Mouse (Mus musculus) liver, embryonic 14.5 days (tissue): ENCODE measurements around the gene Shisal1. TPM values are rescaled to one million over a fixed set of nuclear protein-coding genes. Genes with fewer than 3 reads are reported as not detected.

ENCODE experiments used
- ATAC-seq: fragments of 200-750 bp; cut with Nextera tagmentation; 2 replicates; pipeline ENCODE4 v1.8.0; 2017; ENCODE audit warnings: moderate number of reproducible peaks, mild to moderate bottlenecking, moderate library complexity; ENCODE audit not compliant: insufficient read depth
- DNase-seq, 3 experiments: peaks; one replicate each; pipeline ENCODE4 v3.0.0-alpha.2; 2012 to 2013; ENCODE audit warnings: low read depth in 3 of 3, low spot score in 3 of 3
- H3K27ac ChIP-seq: fragments of 300-500 bp; sonication (generic); 2 replicates; pipeline ENCODE4 v1.5.1; 2014; ENCODE audit warnings: moderate library complexity, mild to moderate bottlenecking, control low read depth, inconsistent platforms
- H3K27me3 ChIP-seq: fragments of 300-500 bp; sonication (generic); 2 replicates; pipeline ENCODE4 v1.6.1; 2014; ENCODE audit warnings: mild to moderate bottlenecking, low read length, moderate library complexity; ENCODE audit not compliant: control insufficient read depth, insufficient read depth
- H3K36me3 ChIP-seq: fragments of 300-500 bp; sonication (generic); replicated peaks from 2 replicates; pipeline ENCODE4 v1.6.1; 2014; ENCODE audit warnings: low read depth; ENCODE audit not compliant: control insufficient read depth, insufficient read depth
- H3K4me1 ChIP-seq, 2 experiments: fragments of 200-500 bp in 1 of 2; fragments of 300-500 bp in 1 of 2; sonication (generic) in 1 of 2; replicated peaks; 2 replicates each; pipeline ENCODE4 v1.6.1; 2012 to 2014; ENCODE audit warnings: antibody characterized with exemption in 1 of 2, inconsistent platforms in 1 of 2, low read length in 1 of 2; ENCODE audit not compliant: control insufficient read depth in 2 of 2, insufficient read depth in 2 of 2
- H3K4me2 ChIP-seq: fragments of 300-500 bp; sonication (generic); 2 replicates; pipeline ENCODE4 v1.6.1; 2014; ENCODE audit warnings: low read depth, mild to moderate bottlenecking, control low read depth, moderate library complexity
- H3K4me3 ChIP-seq, 2 experiments: fragments of 200-500 bp in 1 of 2; fragments of 300-500 bp in 1 of 2; sonication (generic) in 1 of 2; 2 replicates each; pipeline ENCODE4 v1.5.1; 2012 to 2014; ENCODE audit warnings: low read depth in 2 of 2, low read length in 2 of 2, mild to moderate bottlenecking in 2 of 2, control low read depth in 1 of 2, inconsistent platforms in 1 of 2, moderate library complexity in 1 of 2; ENCODE audit not compliant: insufficient read depth in 1 of 2
- H3K9ac ChIP-seq: fragments of 300-500 bp; sonication (generic); replicated peaks from 2 replicates; pipeline ENCODE4 v1.6.1; 2014; ENCODE audit warnings: mild to moderate bottlenecking, control low read depth, moderate library complexity
- H3K9me3 ChIP-seq: fragments of 300-500 bp; sonication (generic); 2 replicates; pipeline ENCODE4 v1.6.1; 2016; ENCODE audit warnings: low read length, mixed read lengths; ENCODE audit not compliant: control insufficient read depth
- CTCF ChIP-seq: IDR thresholded peaks from 2 replicates; pipeline ENCODE4 v1.5.1; 2016; ENCODE audit warnings: antibody characterized with exemption, low read depth, control low read depth
- EP300 ChIP-seq: IDR thresholded peaks from 2 replicates; pipeline ENCODE4 v1.6.1; 2016; ENCODE audit warnings: antibody characterized with exemption, low read depth
- WGBS: fragments of 180-500 bp; shearing (Covaris S2); extraction: QIAGEN DNeasy Blood & Tissue Kit; methylation state at CpG from one replicate; pipeline ENCODE4 v1.1.7; 2014; ENCODE audit not compliant: insufficient replicate concordance; 5-methylcytosine and 5-hydroxymethylcytosine counted together
- polyA plus RNA-seq, 2 experiments: library from polyadenylated mRNA; depleted of rRNA in 1 of 2; stranded (reverse) in 1 of 2; unstranded in 1 of 2; fragments of >200 nt; fragmentation: Nextera tagmentation in 1 of 2; extraction: Ambion mirVana in 1 of 2; gene quantifications; 2 replicates each; pipeline versions ENCODE4 v1.2.1 to v1.2.3; 2012 to 2014

Gene Shisal1
- polyA plus RNA-seq, 2 experiments, result 0.07 TPM; not detected in 1

DNA sequence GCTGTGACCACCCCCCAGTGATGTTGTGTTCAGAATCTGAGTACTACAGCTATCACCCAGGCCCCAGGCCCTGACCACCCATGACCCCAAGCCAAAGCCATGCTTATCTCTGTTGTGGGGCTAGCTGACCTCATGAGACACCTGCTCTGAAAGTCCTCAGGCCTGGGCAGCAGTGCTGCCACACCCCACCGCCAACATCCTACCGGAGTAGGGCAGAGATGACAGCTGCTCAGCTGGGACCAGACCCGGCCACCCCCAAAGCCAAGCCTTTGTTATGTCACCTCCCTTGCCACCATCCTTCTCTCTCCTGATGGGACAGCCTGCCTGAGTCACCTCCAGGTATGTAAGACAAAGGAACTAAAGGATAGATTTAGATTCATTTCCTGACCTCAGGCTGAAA lies 41.1 kb downstream of the Shisal1 start:
- H3K4me3 ChIP-seq, result no peak overlapping the region
- WGBS, result 70% methylated on average over 3 of the region's 3 CpGs
- no peak overlapping the region for H3K4me2 ChIP-seq
- H3K27me3 ChIP-seq, result no peaks in the 10 kb centered on the region
- no peaks in the 10 kb centered on the region for H3K4me1 ChIP-seq
- H3K9me3 ChIP-seq, result no peaks in the 10 kb centered on the region
- ATAC-seq (no peak), DNase-seq (no peak)
- H3K36me3 ChIP-seq, result no peaks in the 10 kb centered on the region
- TF ChIP-seq CTCF (no peak), EP300 (no peak)
- no peak overlapping the region for H3K9ac ChIP-seq
- H3K27ac ChIP-seq, result no peak overlapping the region

DNA sequence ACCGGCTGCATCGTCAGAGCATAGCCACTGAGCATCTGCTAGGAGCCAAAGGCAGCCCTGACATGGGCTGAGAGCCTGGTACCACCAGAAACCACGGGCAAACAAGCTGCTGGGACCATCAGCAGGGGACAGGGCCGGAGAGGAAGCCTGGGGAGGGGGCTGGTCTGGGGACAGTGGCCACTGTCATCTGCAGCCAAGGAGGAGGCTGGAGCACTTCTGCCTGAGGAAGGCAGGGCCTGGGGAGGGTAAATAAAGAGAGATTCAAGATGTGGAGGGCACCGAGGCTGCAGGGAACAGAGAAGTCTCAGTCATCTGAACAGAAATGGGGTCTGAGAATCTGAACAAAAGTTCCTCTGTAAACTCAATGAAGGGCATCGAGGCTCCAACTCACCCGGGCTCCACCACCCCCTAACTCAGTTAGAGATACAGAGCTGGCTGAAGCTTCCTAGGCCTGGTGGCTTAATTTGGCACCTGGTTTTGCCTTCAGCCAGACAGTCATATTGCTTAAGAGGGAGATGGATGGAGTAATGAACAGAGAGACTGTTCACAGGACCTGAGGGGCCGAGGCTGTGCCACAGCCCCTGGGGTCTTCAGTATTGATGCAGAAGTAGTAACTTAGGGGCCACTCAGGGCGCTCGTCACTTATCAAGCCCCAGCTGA lies 43.3 kb downstream of the Shisal1 start:
- H3K4me3 ChIP-seq, result no peak overlapping the region
- H3K27ac ChIP-seq, result no peak overlapping the region
- no peak for DNase-seq
- WGBS, result 49% methylated on average over 10 of the region's 10 CpGs
- H3K9ac ChIP-seq, result no peak overlapping the region
- H3K27me3 ChIP-seq, result no peaks in the 10 kb centered on the region
- no peaks in the 10 kb centered on the region for H3K9me3 ChIP-seq
- H3K36me3 ChIP-seq, result no peaks in the 10 kb centered on the region
- TF ChIP-seq EP300, result no peak
- no peak overlapping the region for H3K4me2 ChIP-seq
- ATAC-seq, result no peak
- no peaks in the 10 kb centered on the region for H3K4me1 ChIP-seq

DNA sequence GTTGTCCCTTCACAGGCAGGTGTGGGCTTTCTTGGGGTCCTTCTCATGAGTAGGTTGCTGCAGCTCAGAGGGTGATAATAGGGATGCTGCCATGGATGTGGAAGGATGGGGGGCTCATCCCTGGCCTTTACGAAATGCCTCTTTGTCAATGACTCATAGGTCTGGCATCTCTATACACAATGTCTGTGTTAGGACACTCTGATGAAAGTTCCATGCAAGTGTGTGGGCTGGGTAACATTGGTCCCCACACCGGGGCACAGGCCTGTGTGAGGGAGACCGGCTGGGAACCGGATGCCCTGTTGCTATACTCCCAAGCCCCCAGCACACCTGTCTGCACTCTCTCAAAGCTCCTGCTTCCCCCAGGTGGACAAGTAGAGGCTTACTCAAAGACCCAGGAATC lies 48.3 kb downstream of the Shisal1 start:
- no peak for TF ChIP-seq EP300
- TF ChIP-seq CTCF, result no peak
- H3K27ac ChIP-seq, result no peak overlapping the region
- ATAC-seq, result no peak
- WGBS, result 70% methylated on average over 4 of the region's 4 CpGs
- no peaks in the 10 kb centered on the region for H3K9me3 ChIP-seq
- no peaks in the 10 kb centered on the region for H3K36me3 ChIP-seq
- no peak for DNase-seq
- no peaks in the 10 kb centered on the region for H3K4me1 ChIP-seq
- H3K4me3 ChIP-seq, result no peak overlapping the region
- H3K4me2 ChIP-seq, result no peak overlapping the region
- H3K27me3 ChIP-seq, result no peaks in the 10 kb centered on the region
- no peak overlapping the region for H3K9ac ChIP-seq

DNA sequence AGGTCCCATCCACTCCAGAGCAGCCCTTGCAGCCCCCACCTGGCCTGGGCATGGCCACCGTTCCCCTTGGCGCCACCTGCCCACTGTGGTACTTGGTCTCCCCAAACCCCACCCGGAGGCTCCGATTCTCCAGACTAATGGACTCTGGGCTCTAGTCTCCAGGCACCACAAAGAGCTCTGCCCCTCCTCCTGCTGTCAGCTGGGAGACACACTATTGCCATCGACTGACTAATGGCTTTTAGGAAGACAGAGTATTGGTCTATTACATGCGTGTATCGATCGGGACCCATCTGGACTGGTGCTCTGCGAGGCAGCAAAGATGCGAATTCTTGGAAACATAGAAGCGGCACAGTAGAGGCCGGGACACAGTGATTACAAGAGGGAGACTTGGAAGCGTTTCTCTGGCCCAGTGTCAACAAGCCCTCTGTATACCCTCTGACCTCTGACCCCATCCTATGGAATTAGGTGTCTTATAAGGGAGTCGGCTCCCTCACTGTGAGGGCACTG lies 49.2 kb downstream of the Shisal1 start:
- 68% methylated on average over 14 of the region's 14 CpGs for WGBS
- TF ChIP-seq EP300 (no peak), CTCF (no peak)
- no peak for DNase-seq
- no peak overlapping the region for H3K4me2 ChIP-seq
- no peaks in the 10 kb centered on the region for H3K9me3 ChIP-seq
- H3K27ac ChIP-seq, result no peak overlapping the region
- H3K27me3 ChIP-seq, result no peaks in the 10 kb centered on the region
- ATAC-seq, result no peak
- H3K4me3 ChIP-seq, result no peak overlapping the region
- no peaks in the 10 kb centered on the region for H3K4me1 ChIP-seq
- H3K36me3 ChIP-seq, result no peaks in the 10 kb centered on the region
- no peak overlapping the region for H3K9ac ChIP-seq

DNA sequence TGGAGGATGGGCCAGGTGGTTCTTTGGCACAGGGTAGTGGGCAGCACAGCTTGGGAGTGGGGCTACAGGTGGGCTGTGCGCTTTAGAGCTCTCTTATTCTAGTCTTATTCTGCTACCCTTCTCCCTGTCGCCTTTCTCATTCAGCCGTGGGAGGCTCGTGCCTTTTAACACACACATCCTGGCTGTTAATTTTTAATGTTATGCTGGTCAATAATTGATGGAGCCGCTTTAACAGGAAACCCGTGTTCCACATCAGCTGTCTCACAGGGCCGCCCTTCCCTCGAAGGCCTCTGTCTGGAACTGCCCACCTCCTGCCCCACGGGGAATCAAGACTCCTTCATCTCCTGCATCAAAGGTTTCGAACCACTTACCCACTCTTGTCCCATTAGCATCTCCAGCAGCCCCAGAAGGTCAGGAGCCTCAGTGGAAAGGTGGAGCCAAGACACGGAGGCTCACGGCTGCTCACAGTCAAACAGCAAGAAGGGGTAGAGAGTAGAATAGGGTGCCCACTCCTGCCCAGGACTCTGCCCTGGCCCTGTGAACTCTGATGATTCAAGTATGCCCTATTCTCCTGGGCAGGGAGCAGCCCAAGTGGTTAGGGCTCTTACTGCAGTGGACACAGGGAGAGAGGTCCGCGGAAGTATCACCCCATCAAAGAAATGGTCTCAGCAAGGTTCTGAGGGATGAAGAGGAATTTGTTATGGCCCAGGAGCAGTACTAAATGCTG lies 51.4 kb downstream of the Shisal1 start:
- ATAC-seq (no peak), DNase-seq (no peak)
- no peaks in the 10 kb centered on the region for H3K4me1 ChIP-seq
- no peak overlapping the region for H3K4me2 ChIP-seq
- no peaks in the 10 kb centered on the region for H3K27me3 ChIP-seq
- no peak overlapping the region for H3K9ac ChIP-seq
- no peak overlapping the region for H3K4me3 ChIP-seq
- 65% methylated on average over 14 of the region's 14 CpGs for WGBS
- no peak for TF ChIP-seq EP300
- TF ChIP-seq CTCF, result no peak
- H3K27ac ChIP-seq, result no peak overlapping the region
- no peaks in the 10 kb centered on the region for H3K9me3 ChIP-seq
- no peaks in the 10 kb centered on the region for H3K36me3 ChIP-seq
